Mouse (Mus musculus) limb, embryonic 12.5 days (tissue): ENCODE results near the gene Phf24. TPM values are rescaled to one million over a fixed set of nuclear protein-coding genes. Genes with fewer than 3 reads are reported as not detected.

Source experiments
- ATAC-seq: fragments of 200-750 bp; cut with Nextera tagmentation; 2 replicates; pipeline ENCODE4 v1.8.0; 2017; ENCODE audit warnings: low read depth, moderate TSS enrichment; ENCODE audit not compliant: insufficient number of reproducible peaks, insufficient read depth, low FRiP score, low TSS enrichment
- H3K27ac ChIP-seq: fragments of 300-500 bp; sonication (generic); 2 replicates; pipeline ENCODE4 v1.5.1; 2016; ENCODE audit warnings: mild to moderate bottlenecking, moderate library complexity
- H3K27me3 ChIP-seq: fragments of 300-500 bp; sonication (generic); 2 replicates; pipeline ENCODE4 v1.6.1; 2016; ENCODE audit warnings: mild to moderate bottlenecking, moderate library complexity
- H3K36me3 ChIP-seq: fragments of 300-500 bp; sonication (generic); 2 replicates; pipeline ENCODE4 v1.6.1; 2016; ENCODE audit warnings: mild to moderate bottlenecking, moderate library complexity
- H3K4me1 ChIP-seq: fragments of 300-500 bp; sonication (generic); replicated peaks from 2 replicates; pipeline ENCODE4 v1.6.1; 2016
- H3K4me2 ChIP-seq: fragments of 300-500 bp; sonication (generic); 2 replicates; pipeline ENCODE4 v1.6.1; 2016; ENCODE audit warnings: mild to moderate bottlenecking, moderate library complexity
- H3K4me3 ChIP-seq: fragments of 300-500 bp; sonication (generic); replicated peaks from 2 replicates; pipeline ENCODE4 v1.5.1; 2016; ENCODE audit warnings: mild to moderate bottlenecking
- H3K9ac ChIP-seq: fragments of 300-500 bp; sonication (generic); replicated peaks from 2 replicates; pipeline ENCODE4 v1.6.1; 2016; ENCODE audit warnings: mild to moderate bottlenecking, moderate library complexity
- H3K9me3 ChIP-seq: fragments of 300-500 bp; sonication (generic); 2 replicates; pipeline ENCODE4 v1.6.1; 2016; ENCODE audit warnings: mild to moderate bottlenecking, moderate library complexity
- WGBS: fragments of 180-500 bp; shearing (Covaris S2); methylation state at CpG from one replicate; pipeline ENCODE4 v1.1.7; 2016; 5-methylcytosine and 5-hydroxymethylcytosine counted together
- polyA plus RNA-seq: library from polyadenylated mRNA; unstranded; fragments of >200 nt; fragmentation: Nextera tagmentation; extraction: Ambion mirVana; gene quantifications from 2 replicates; pipeline ENCODE4 v1.2.1, GENCODE M21; 2016

Phf24 gene
- polyA plus RNA-seq, 1 experiment from 2014 or later, result 0.31 TPM

DNA sequence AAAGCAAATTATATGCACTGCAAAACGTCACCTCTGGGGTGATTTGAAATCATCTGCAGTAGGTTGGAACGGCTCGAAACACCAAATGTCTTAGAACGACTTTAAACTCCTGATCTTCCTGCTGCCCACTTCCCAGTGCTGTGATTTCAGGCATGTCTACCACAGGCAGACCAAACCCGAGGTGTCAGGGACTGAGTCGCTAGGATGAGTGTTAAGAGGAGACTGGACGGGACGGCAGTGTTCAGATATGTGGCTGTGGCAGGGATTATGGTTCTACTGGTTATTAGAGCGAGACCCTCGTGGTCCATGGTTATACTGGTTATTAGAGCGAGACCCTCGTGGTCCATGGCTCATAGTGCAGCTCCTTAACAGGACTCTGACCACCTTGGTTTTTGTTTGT is 1.1 kb upstream of the Phf24 start:
- no peak for ATAC-seq
- 82% methylated on average over 12 of the region's 12 CpGs for WGBS
- no peaks in the 10 kb centered on the region for H3K9me3 ChIP-seq
- no peak overlapping the region for H3K9ac ChIP-seq
- H3K4me2 ChIP-seq, result no peak overlapping the region
- no peaks in the 10 kb centered on the region for H3K4me1 ChIP-seq
- H3K27ac ChIP-seq, result no peak overlapping the region
- no peak overlapping the region for H3K4me3 ChIP-seq
- H3K27me3 ChIP-seq, result peaks cover 71% of the 10 kb centered on the region
- no peaks in the 10 kb centered on the region for H3K36me3 ChIP-seq

DNA sequence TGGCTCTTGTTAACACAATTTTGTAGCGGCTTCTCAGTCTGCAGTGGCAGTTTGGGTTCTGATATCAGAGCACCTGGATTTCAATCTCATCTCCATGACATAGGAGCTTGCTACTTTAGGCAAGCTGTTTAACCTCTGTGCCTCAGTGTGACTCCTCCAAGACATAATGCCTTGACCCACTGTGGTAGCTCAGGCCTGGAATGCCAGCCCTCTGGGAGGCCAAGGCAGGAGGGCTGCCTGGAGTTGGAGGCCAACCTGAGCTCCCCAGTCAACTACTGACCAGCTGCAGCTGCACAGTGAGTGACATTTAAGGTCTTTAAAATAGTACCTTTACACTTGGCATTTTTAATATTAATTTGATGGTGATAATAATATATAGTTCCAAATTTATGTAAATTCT is 494 bp upstream of the Phf24 start:
- Histone ChIP-seq H3K9ac (no peak overlapping the region), H3K4me1 (no peaks in the 10 kb centered on the region), H3K4me2 (no peak overlapping the region), H3K27ac (no peak overlapping the region), H3K9me3 (no peaks in the 10 kb centered on the region), H3K4me3 (no peak overlapping the region), H3K27me3 (peaks cover 78% of the 10 kb centered on the region), H3K36me3 (no peaks in the 10 kb centered on the region)
- no peak for ATAC-seq
- 86% methylated on average over 1 of the region's 1 CpGs for WGBS

DNA sequence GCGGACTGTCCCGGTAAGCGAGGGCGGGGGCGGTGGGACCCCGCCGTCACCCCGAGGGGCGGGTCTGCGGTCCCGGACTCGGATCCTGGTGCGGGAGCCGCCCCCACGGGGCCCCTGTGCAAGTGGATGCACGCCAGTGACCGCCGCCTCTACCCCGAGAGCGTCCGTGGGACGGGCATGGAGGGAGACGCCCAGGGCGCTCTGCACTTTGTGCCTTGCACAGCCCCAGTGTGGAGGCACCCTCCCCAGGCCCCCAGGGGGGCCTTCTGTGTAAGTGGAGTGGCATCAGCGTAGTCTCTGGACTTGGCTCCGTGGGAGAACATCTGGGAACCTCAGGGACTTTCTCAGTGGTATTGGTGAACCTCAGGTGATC is 928 bp downstream of the Phf24 start:
- Histone ChIP-seq H3K9ac (peak overlapping the region; percentile 69), H3K9me3 (no peaks in the 10 kb centered on the region), H3K27me3 (peaks cover 82% of the 10 kb centered on the region), H3K4me3 (peak overlapping the region; percentile 65), H3K36me3 (no peaks in the 10 kb centered on the region), H3K27ac (no peak overlapping the region), H3K4me1 (no peaks in the 10 kb centered on the region), H3K4me2 (peak overlapping the region; percentile 85)
- ATAC-seq, result 0 out of 2 replicates have a peak, but pooled peaks have one; percentile 20
- 4% methylated on average over 26 of the region's 26 CpGs for WGBS

DNA sequence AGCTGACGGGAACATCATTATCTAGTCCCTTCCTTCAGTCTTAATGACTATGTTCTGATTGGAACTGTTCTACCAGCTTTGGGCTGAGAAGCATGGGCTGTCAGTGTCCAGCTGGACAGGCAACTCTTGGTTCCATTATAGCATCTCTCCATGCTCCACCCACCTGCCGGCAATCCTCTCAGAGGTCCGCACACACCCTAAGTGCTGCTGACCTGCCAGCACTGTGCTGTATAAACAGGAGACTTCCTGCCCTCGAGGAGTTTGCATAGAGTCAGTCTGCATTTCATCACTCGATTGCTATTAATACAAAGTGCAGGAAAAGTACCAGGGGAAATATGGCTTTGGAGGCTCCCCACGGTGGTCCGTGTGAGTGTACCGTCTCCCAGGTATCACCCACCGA is 4.3 kb downstream of the Phf24 start:
- Histone ChIP-seq H3K4me2 (no peak overlapping the region), H3K27ac (no peak overlapping the region), H3K36me3 (no peaks in the 10 kb centered on the region), H3K27me3 (peaks cover 72% of the 10 kb centered on the region), H3K9me3 (no peaks in the 10 kb centered on the region), H3K4me3 (no peak overlapping the region), H3K4me1 (no peaks in the 10 kb centered on the region), H3K9ac (no peak overlapping the region)
- no peak for ATAC-seq
- 82% methylated on average over 9 of the region's 9 CpGs for WGBS

DNA sequence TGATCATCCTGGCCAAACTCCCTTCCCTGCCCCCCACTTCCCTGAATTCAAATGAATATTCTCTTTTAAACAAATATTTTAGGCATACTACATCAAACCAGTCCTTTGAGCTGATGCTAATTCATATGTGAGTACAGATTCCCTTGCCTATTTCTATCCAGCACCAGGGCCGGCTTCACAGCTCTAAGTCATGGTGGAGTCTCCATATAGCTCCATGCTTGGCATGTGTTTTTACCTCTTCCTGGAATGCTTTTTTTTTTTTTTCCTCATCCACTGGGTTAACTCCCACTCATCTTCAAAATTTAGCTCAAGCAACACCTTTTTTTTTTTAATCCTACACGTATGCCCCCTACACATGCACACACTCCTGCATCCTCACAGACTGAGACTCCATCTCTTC is 5.1 kb downstream of the Phf24 start:
- WGBS, result 81% methylated on average over 2 of the region's 2 CpGs
- no peak for ATAC-seq
- peaks cover 68% of the 10 kb centered on the region for H3K27me3 ChIP-seq

DNA sequence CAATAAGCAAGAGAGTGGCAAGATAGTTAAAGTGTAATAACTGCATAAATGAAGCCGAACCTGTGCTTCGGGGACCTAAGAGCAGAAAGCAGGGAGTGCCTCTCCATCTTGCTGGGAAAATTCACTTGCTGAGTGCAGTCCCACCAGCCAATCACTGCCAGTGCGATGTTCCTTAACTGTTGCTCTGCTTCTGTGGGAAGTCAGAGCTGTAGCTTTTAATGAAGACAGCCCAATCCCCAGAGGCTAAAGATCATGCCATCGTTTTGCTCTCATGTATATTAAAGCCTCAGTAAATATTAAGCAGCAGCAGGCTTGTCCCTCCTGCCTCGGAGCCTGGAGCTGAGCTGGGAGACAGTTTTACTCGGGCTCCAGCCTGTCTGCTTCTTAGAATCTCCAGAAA is 5.6 kb downstream of the Phf24 start:
- no peak for ATAC-seq
- no peaks in the 10 kb centered on the region for H3K9me3 ChIP-seq
- WGBS, result 71% methylated on average over 6 of the region's 6 CpGs
- H3K4me3 ChIP-seq, result no peak overlapping the region
- no peaks in the 10 kb centered on the region for H3K4me1 ChIP-seq
- H3K4me2 ChIP-seq, result no peak overlapping the region
- peaks cover 65% of the 10 kb centered on the region for H3K27me3 ChIP-seq
- H3K9ac ChIP-seq, result no peak overlapping the region
- no peaks in the 10 kb centered on the region for H3K36me3 ChIP-seq
- no peak overlapping the region for H3K27ac ChIP-seq

More for the DNA sequence above, 5.1 kb downstream of the Phf24 start:
- H3K27ac ChIP-seq, result no peak overlapping the region
- H3K4me3 ChIP-seq, result no peak overlapping the region
- H3K4me2 ChIP-seq, result no peak overlapping the region
- no peak overlapping the region for H3K9ac ChIP-seq
- no peaks in the 10 kb centered on the region for H3K4me1 ChIP-seq
- H3K36me3 ChIP-seq, result no peaks in the 10 kb centered on the region
- H3K9me3 ChIP-seq, result no peaks in the 10 kb centered on the region

DNA sequence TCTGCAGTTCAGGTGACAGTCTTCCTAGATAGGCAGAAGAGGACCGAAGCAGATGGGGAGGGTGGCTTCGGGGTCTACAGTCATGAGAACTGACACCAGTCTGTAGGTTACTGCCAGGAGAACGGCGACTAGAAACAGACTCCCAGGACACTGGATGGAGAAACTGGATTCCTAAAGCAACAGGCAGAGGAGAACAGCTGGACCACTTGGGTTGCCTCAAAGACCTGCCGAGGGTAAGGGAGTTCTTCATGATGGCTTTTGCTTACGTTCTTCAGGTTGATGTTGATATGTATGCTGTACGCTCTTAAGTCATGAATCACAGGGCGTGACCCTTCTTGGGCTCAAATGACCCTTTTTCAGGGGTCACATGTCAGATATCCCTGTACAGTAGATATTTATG is 6.0 kb downstream of the Phf24 start:
- Histone ChIP-seq H3K9me3 (no peaks in the 10 kb centered on the region), H3K4me1 (no peaks in the 10 kb centered on the region), H3K27me3 (peaks cover 61% of the 10 kb centered on the region), H3K4me3 (no peak overlapping the region), H3K27ac (no peak overlapping the region), H3K9ac (no peak overlapping the region), H3K36me3 (no peaks in the 10 kb centered on the region), H3K4me2 (no peak overlapping the region)
- ATAC-seq, result no peak
- WGBS, result 85% methylated on average over 8 of the region's 8 CpGs

DNA sequence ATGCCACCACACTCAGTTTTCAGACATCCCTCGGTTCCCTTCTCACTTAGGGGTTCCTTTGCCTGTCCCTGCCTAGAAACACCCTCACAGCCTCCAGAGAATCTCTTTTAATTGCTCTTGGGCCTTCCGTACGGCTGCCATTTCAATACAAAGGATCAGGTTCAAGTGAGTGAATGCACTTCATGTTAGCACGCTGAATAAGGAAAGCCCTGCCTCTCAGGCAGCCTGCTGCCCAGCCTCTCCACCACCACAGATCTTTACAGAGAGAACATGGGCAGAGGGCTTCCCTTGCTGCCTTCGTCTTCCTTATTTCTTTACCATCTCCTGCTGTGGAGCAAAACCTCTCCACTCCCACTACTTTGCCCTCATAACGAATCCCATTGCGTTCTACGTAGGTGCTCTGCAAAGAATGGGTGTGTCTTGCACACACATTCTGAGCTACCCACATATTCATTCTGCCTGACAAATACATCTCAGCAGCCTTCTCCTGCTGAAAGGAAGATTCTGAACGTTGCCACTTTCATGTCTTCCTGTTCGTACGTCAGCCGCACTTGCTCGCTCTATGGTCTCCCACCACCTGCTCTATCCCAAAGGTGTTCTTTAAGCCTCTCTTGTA is 7.7 kb downstream of the Phf24 start:
- Histone ChIP-seq H3K4me1 (no peaks in the 10 kb centered on the region), H3K36me3 (no peaks in the 10 kb centered on the region), H3K27ac (no peak overlapping the region), H3K9me3 (no peaks in the 10 kb centered on the region), H3K9ac (no peak overlapping the region), H3K4me2 (no peak overlapping the region), H3K4me3 (no peak overlapping the region), H3K27me3 (peaks cover 43% of the 10 kb centered on the region)
- WGBS, result 78% methylated on average over 13 of the region's 13 CpGs
- ATAC-seq, result no peak

DNA sequence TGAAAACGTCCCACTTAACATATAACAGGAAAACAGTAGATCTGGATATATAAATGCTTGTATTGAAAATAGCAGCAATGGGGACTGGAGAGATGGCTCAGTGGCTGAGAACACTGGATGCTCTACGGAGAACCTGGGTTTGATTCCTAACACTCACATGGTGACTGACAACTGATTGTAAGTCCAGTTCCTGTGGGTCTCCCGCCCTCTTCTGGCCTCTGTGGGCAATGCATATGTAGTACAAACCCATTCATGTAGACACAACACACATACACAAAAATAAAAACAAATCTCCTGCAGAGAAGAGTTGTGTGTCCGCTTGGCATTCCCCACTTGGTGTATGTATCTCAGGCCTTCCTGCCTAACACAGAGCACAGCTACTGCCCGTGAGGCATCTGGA is 11.7 kb downstream of the Phf24 start:
- Histone ChIP-seq H3K9ac (no peak overlapping the region), H3K36me3 (no peaks in the 10 kb centered on the region), H3K4me3 (no peak overlapping the region), H3K4me1 (no peaks in the 10 kb centered on the region), H3K27me3 (peaks cover 34% of the 10 kb centered on the region), H3K9me3 (no peaks in the 10 kb centered on the region), H3K4me2 (no peak overlapping the region), H3K27ac (no peak overlapping the region)
- 80% methylated on average over 5 of the region's 5 CpGs for WGBS
- no peak for ATAC-seq

DNA sequence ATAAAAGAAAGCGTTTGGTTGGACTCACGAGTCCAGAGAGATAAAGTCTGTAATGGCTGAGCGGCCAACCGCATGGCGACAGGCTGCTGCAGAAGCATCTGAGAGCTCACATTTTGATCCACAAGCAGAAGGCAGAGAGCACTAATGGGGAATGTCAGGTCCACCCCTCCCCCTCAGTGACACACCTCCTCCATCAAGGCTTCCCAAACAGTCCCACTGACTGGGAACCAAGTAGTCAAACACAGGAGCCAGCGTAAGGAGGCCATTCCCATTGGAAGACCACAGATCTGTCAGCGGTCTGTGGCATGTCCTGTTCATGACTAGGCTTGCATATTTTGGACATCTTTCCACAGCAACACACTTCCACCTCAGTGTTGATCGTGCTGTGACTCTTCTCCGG is 12.5 kb downstream of the Phf24 start:
- Histone ChIP-seq H3K4me3 (no peak overlapping the region), H3K4me2 (no peak overlapping the region), H3K4me1 (peaks cover 6% of the 10 kb centered on the region; the same call in 1 of the 2 replicates), H3K9me3 (no peaks in the 10 kb centered on the region), H3K27ac (no peak overlapping the region), H3K27me3 (peaks cover 38% of the 10 kb centered on the region), H3K9ac (no peak overlapping the region), H3K36me3 (no peaks in the 10 kb centered on the region)
- no peak for ATAC-seq
- WGBS, result 90% methylated on average over 9 of the region's 9 CpGs

DNA sequence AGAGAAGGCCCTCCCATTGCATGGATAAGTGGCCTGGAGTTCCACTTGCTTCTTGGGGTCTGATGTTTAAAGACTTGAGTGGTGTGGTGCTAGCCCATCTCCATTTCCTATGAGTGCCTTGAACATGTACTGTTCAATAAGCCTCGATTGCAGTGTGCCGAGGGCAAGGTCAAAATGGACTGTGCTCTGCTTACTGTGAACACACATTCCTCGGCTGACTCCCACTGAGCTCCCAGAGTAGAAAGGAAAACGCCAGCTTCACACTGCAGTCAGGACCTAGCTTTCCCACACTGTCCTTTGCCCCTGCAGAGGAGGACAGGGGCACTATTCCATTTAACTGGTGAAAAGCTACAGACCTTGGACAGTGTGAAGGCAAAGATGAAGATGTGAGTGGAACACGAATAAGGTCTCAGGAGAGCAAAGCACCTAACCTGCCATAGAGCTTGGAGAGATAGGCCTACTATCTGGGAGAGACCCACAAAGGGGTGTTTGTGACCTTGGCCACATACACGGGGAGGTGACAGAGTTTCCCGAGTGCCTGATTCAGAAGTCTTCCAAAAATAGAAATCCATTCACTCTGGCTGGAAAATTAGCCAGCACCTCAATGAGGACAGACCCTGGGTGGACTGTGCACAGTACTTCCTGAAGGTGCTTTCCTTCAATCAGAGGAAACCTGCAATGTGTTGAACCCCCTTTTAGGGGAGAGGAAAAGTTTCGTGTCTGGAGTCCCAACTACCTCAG is 15.9 kb downstream of the Phf24 start:
- Histone ChIP-seq H3K27me3 (peaks cover 49% of the 10 kb centered on the region), H3K4me1 (peaks cover 6% of the 10 kb centered on the region; the same call in 1 of the 2 replicates), H3K9ac (no peak overlapping the region), H3K36me3 (no peaks in the 10 kb centered on the region), H3K4me2 (no peak overlapping the region), H3K4me3 (no peak overlapping the region), H3K9me3 (no peaks in the 10 kb centered on the region), H3K27ac (no peak overlapping the region)
- ATAC-seq, result no peak
- 74% methylated on average over 8 of the region's 8 CpGs for WGBS

DNA sequence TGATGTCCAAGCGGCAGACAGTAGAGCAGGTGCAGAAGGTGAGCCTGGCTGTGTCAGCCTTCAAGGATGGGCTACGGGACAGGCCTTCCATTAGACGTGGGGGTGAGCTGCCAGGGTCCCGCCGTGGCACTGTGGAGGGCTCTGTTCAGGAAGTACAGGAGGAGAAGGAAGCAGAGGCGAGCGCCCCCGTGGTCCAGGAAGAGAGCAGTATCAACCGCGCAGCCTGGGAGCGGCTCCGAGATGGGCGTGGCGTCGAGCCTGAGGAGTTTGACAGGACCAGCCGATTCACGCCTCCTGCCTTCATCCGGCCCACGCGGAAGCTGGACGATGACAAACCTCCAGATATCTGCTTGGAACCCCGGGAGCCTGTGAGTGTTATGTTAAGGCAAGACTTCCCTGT is 17.2 kb downstream of the Phf24 start:
- Histone ChIP-seq H3K9ac (no peak overlapping the region), H3K36me3 (no peaks in the 10 kb centered on the region), H3K4me1 (peaks cover 6% of the 10 kb centered on the region; the same call in 1 of the 2 replicates), H3K27me3 (peaks cover 62% of the 10 kb centered on the region), H3K27ac (no peak overlapping the region), H3K9me3 (no peaks in the 10 kb centered on the region), H3K4me2 (peak overlapping the region; percentile 44), H3K4me3 (0 out of 2 replicates have a peak overlapping the region, but pooled peaks have one; percentile 7)
- WGBS, result 13% methylated on average over 22 of the region's 22 CpGs
- ATAC-seq, result no peak; the same call in 1 of the 2 replicates
